Mouse (Mus musculus) liver, postnatal 0 days (tissue): ENCODE data around the gene Ppp1r1c. TPM values are rescaled to one million over a fixed set of nuclear protein-coding genes. Genes with fewer than 3 reads are reported as not detected.

Experiments
- ATAC-seq: fragments of 200-750 bp; cut with Nextera tagmentation; 2 replicates; pipeline ENCODE4 v1.8.0; 2017; ENCODE audit warnings: mild to moderate bottlenecking, moderate library complexity
- DNase-seq: peaks from one replicate; pipeline ENCODE4 v3.0.0-alpha.2; 2016
- H3K27ac ChIP-seq: fragments of 300-500 bp; sonication (generic); 2 replicates; pipeline ENCODE4 v1.5.1; 2014; ENCODE audit warnings: antibody characterized with exemption, moderate library complexity, mild to moderate bottlenecking, low read depth
- H3K27me3 ChIP-seq: fragments of 300-500 bp; sonication (generic); 2 replicates; pipeline ENCODE4 v1.6.1; 2014; ENCODE audit warnings: low read length, control low read depth, mixed read lengths; ENCODE audit not compliant: insufficient read depth
- H3K36me3 ChIP-seq: fragments of 300-500 bp; sonication (generic); replicated peaks from 2 replicates; pipeline ENCODE4 v1.6.1; 2014; ENCODE audit warnings: mild to moderate bottlenecking, control low read depth, low read length, moderate library complexity, mixed read lengths; ENCODE audit not compliant: insufficient read depth
- H3K4me1 ChIP-seq: fragments of 300-500 bp; sonication (generic); 2 replicates; pipeline ENCODE4 v1.6.1; 2014; ENCODE audit warnings: antibody characterized with exemption, mild to moderate bottlenecking, control low read depth; ENCODE audit not compliant: insufficient read depth
- H3K4me2 ChIP-seq: fragments of 300-500 bp; sonication (generic); 2 replicates; pipeline ENCODE4 v1.6.1; 2014; ENCODE audit warnings: low read depth, mild to moderate bottlenecking, low read length, moderate library complexity, mixed read lengths
- H3K4me3 ChIP-seq: fragments of 300-500 bp; sonication (generic); 2 replicates; pipeline ENCODE4 v1.5.1; 2014; ENCODE audit warnings: low read depth, low read length
- H3K9ac ChIP-seq: fragments of 300-500 bp; sonication (generic); replicated peaks from 2 replicates; pipeline ENCODE4 v1.6.1; 2014; ENCODE audit warnings: mild to moderate bottlenecking, moderate library complexity
- H3K9me3 ChIP-seq: fragments of 300-500 bp; sonication (generic); 2 replicates; pipeline ENCODE4 v1.6.1; 2016; ENCODE audit warnings: mild to moderate bottlenecking, control low read depth, low read length, mixed read lengths
- CTCF ChIP-seq: sonication (generic); IDR thresholded peaks from 2 replicates; pipeline ENCODE4 v1.5.1; 2016; ENCODE audit warnings: antibody characterized with exemption, low read depth
- EP300 ChIP-seq: IDR thresholded peaks from 2 replicates; pipeline ENCODE4 v1.6.1; 2016; ENCODE audit warnings: antibody characterized with exemption, low read depth, mild to moderate bottlenecking
- WGBS: fragments of 180-500 bp; shearing (Covaris S2); extraction: QIAGEN DNeasy Blood & Tissue Kit; methylation state at CpG from one replicate; pipeline ENCODE4 v1.1.7; 2014; ENCODE audit not compliant: insufficient replicate concordance; 5-methylcytosine and 5-hydroxymethylcytosine counted together
- polyA plus RNA-seq: library from polyadenylated mRNA; unstranded; fragments of >200 nt; fragmentation: Nextera tagmentation; extraction: Ambion mirVana; gene quantifications from 2 replicates; pipeline ENCODE4 v1.2.1, GENCODE M21; 2015

The Ppp1r1c gene
- polyA plus RNA-seq, 1 experiment from 2014 or later = not detected

- 0 out of 2 replicates have a peak, but pooled peaks cover 3% of the 10 kb centered on the region for H3K4me1 ChIP-seq
- no peak for ATAC-seq
- H3K27ac ChIP-seq = no peak overlapping the region
- no peak overlapping the region for H3K9ac ChIP-seq
- no peaks in the 10 kb centered on the region for H3K27me3 ChIP-seq
- H3K4me2 ChIP-seq = no peak overlapping the region
- no peak overlapping the region for H3K4me3 ChIP-seq
- DNase-seq = no peak
- no peaks in the 10 kb centered on the region for H3K9me3 ChIP-seq
- TF ChIP-seq CTCF = no peak
- no peak for TF ChIP-seq EP300
- H3K36me3 ChIP-seq = no peaks in the 10 kb centered on the region
Observed at GRCm38 (mm10) chr2:79717846-79718245, 10.3 kb downstream of the Ppp1r1c start.

DNA sequence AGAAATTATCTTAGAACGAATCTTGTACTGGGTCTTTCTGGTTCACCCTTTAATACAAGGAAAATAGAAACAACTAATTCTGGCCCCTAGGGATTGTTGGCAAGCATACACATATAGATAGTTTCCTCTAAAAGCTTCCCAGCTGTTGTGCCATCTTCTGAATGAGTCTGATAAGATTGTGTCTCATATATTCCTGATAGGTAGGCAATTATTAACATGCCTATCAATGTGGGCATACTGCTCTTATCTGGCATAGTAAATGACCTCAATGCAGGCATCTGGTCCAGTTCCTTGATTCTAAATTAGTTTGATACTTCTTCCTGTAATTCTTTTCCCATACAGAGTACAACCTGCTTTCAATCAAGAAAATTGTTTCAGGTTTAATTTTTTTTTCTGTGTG lies 14.8 kb downstream of the Ppp1r1c start:
- Histone ChIP-seq H3K4me2 (no peak overlapping the region), H3K36me3 (no peaks in the 10 kb centered on the region), H3K4me3 (no peak overlapping the region), H3K4me1 (no peaks in the 10 kb centered on the region), H3K27me3 (no peaks in the 10 kb centered on the region), H3K9me3 (no peaks in the 10 kb centered on the region), H3K9ac (no peak overlapping the region), H3K27ac (no peak overlapping the region)
- 63% methylated on average over 1 of the region's 1 CpGs for WGBS
- no peak for TF ChIP-seq EP300
- no peak for TF ChIP-seq CTCF
- ATAC-seq (no peak), DNase-seq (no peak)

- H3K4me2 ChIP-seq = no peak overlapping the region
- no peak overlapping the region for H3K9ac ChIP-seq
- no peak overlapping the region for H3K27ac ChIP-seq
- TF ChIP-seq CTCF = no peak
- TF ChIP-seq EP300 = no peak
- no peaks in the 10 kb centered on the region for H3K36me3 ChIP-seq
- WGBS = 82% methylated on average over 2 of the region's 2 CpGs
- no peaks in the 10 kb centered on the region for H3K27me3 ChIP-seq
- no peaks in the 10 kb centered on the region for H3K9me3 ChIP-seq
- ATAC-seq (no peak), DNase-seq (no peak)
- H3K4me3 ChIP-seq = no peak overlapping the region
- H3K4me1 ChIP-seq = no peaks in the 10 kb centered on the region
Observed at GRCm38 (mm10) chr2:79738958-79739357, 31.4 kb downstream of the Ppp1r1c start.

- Histone ChIP-seq H3K36me3 (no peaks in the 10 kb centered on the region), H3K27me3 (no peaks in the 10 kb centered on the region), H3K9me3 (no peaks in the 10 kb centered on the region), H3K4me3 (no peak overlapping the region), H3K27ac (no peak overlapping the region), H3K4me2 (no peak overlapping the region), H3K9ac (no peak overlapping the region), H3K4me1 (no peaks in the 10 kb centered on the region)
- no peak for DNase-seq
- no peak for TF ChIP-seq EP300
- no peak for TF ChIP-seq CTCF
- 29% methylated on average over 2 of the region's 2 CpGs for WGBS
- ATAC-seq = no peak
Observed at GRCm38 (mm10) chr2:79741966-79742365, 34.4 kb downstream of the Ppp1r1c start.

DNA sequence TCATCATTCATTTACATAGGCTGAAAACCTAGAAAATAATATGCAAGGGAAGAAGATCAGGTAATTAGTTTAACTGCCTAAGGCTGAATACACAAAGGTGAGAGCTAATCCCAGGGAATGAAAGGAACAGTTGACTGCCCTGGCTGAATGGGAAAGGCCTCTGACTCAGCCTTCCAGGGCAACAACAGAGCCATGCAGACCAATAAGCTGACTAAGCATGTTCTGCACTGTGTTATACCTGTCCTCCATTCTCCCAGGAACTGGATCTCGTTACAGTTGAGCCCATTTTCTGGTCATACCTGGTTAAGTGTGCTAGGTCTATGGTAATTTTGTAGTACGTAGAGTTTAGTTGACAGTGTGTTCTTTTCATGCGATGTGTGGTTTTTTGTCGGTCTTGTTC lies 36.6 kb downstream of the Ppp1r1c start:
- H3K4me3 ChIP-seq = no peak overlapping the region
- ATAC-seq (no peak), DNase-seq (no peak)
- H3K27me3 ChIP-seq = no peaks in the 10 kb centered on the region
- no peak overlapping the region for H3K4me2 ChIP-seq
- H3K27ac ChIP-seq = no peak overlapping the region
- no peaks in the 10 kb centered on the region for H3K36me3 ChIP-seq
- H3K9ac ChIP-seq = no peak overlapping the region
- H3K9me3 ChIP-seq = no peaks in the 10 kb centered on the region
- H3K4me1 ChIP-seq = no peaks in the 10 kb centered on the region
- no peak for TF ChIP-seq EP300
- 79% methylated on average over 4 of the region's 4 CpGs for WGBS

DNA sequence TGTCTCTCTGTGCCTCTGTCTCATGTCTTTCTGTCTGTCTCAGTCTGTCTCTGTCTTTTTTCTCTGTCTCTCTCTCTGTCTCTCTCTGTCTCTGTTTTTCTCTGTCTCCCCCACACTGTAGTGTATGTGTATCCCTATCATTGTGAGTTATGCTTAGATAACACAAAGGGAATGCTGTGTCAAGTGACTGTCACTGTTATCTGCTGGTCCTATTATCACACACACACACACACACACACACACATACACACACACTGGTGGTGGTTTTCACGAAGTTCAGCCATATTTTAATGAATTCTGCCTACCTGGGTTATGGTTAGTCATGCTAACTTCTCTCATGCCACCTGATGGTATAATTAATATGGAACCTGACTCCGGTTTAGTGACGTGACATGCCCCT lies 44.1 kb downstream of the Ppp1r1c start:
- H3K9ac ChIP-seq = no peak overlapping the region
- H3K9me3 ChIP-seq = no peaks in the 10 kb centered on the region
- H3K4me2 ChIP-seq = no peak overlapping the region
- H3K27me3 ChIP-seq = no peaks in the 10 kb centered on the region
- TF ChIP-seq EP300 (no peak), CTCF (no peak)
- WGBS = 66% methylated on average over 3 of the region's 3 CpGs
- H3K4me1 ChIP-seq = no peaks in the 10 kb centered on the region
- DNase-seq (no peak), ATAC-seq (no peak)
- H3K36me3 ChIP-seq = no peaks in the 10 kb centered on the region
- no peak overlapping the region for H3K27ac ChIP-seq
- H3K4me3 ChIP-seq = no peak overlapping the region

DNA sequence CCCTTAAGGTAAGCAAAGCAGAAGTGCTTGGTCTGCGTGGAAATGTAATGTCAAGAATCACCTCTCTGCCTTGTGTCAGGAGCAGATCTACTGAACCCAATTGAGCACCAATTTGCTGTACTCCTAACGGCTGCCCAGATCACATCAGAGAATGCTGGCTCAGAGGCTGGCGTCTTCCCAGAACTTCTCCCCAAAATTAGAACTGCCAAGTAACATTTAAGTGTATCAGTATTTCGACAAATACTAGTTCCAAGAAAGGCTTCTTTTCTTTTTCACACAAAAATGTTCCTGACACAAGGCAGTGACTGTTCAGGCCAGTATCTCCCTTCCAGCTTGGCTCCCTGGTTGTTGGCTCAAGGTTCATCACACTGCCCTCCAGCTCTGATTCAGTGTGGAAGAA lies 52.4 kb downstream of the Ppp1r1c start:
- Histone ChIP-seq H3K4me2 (no peak overlapping the region), H3K9ac (no peak overlapping the region), H3K4me3 (no peak overlapping the region), H3K27me3 (no peaks in the 10 kb centered on the region), H3K4me1 (no peaks in the 10 kb centered on the region), H3K9me3 (no peaks in the 10 kb centered on the region), H3K36me3 (no peaks in the 10 kb centered on the region), H3K27ac (no peak overlapping the region)
- TF ChIP-seq EP300 (no peak), CTCF (no peak)
- DNase-seq (no peak), ATAC-seq (no peak)
- 62% methylated on average over 4 of the region's 4 CpGs for WGBS
